In genomic region chr11:98731134-98731533, GRCm38 (mm10) we compare ENCODE assay signal across 11 mouse cellular contexts. TPM values are rescaled to one million over a fixed set of nuclear protein-coding genes. Genes with fewer than 3 reads are reported as not detected.
A peak's percentile ranks its signal among the peaks of the same experiment; 100 is the strongest.
DNase-seq lines count a peak whose midpoint lies in the region; TF ChIP-seq lines count a peak whose summit lies in the region.
"Had no signal": no experiment of that assay in that cellular context is flagged by ENCODE, and none has a peak within 500 bp of the region (broad histone marks: within the 10 kb centered on the region; RNA-seq: fewer than 3 reads in every experiment).

No protein-coding gene starts in this region.

- no peak overlapping the region for H3K4me3 ChIP-seq in layer of hippocampus, adult 2 months
- no peak overlapping the region for H3K4me3 ChIP-seq in small intestine, adult 2 months (ENCODE audit: low read depth, low read length)
- H3K4me3 ChIP-seq in limb, embryonic 10.5 days = no peak overlapping the region

- 62% methylated on average over 5 of the region's 5 CpGs for WGBS in small intestine, adult 2 months
- 68% methylated on average over 5 of the region's 5 CpGs for WGBS in limb, embryonic 10.5 days

- H3K36me3 ChIP-seq in small intestine, adult 2 months (ENCODE audit: control insufficient read depth, insufficient read depth, low read length) = no peaks in the 10 kb centered on the region; the same call in 1 of the 2 replicates
- peaks cover 18% of the 10 kb centered on the region for H3K36me3 ChIP-seq in limb, embryonic 10.5 days

- no peaks in the 10 kb centered on the region for H3K27me3 ChIP-seq in small intestine, adult 2 months (ENCODE audit: control insufficient read depth, insufficient read depth, low read length)
- H3K27me3 ChIP-seq in limb, embryonic 10.5 days (ENCODE audit: low read depth, poor library complexity, severe bottlenecking) = no peaks in the 10 kb centered on the region

- peaks cover 3% of the 10 kb centered on the region; the same call in 1 of the 2 replicates for H3K4me1 ChIP-seq in small intestine, adult 2 months (ENCODE audit: control insufficient read depth, insufficient read depth, insufficient read length, low read length)
- peaks cover 6% of the 10 kb centered on the region for H3K4me1 ChIP-seq in limb, embryonic 10.5 days

- H3K27ac ChIP-seq in layer of hippocampus, adult 2 months = peak overlapping the region; percentile 90
- H3K27ac ChIP-seq in small intestine, adult 2 months (ENCODE audit: insufficient read depth, low read depth, low read length) = 0 out of 2 replicates have a peak overlapping the region, but pooled peaks have one; percentile 8
- H3K27ac ChIP-seq in limb, embryonic 10.5 days = no peak overlapping the region
- H3K27ac ChIP-seq: macrophage had no signal

- no peak for TF ChIP-seq CTCF in layer of hippocampus, adult 2 months (conservative IDR thresholded peaks at IDR 0.05)
- TF ChIP-seq CTCF in small intestine, adult 2 months (IDR thresholded peaks at IDR 0.05; ENCODE audit: extremely low read depth, insufficient read length, insufficient replicate concordance, low read depth, low read length) = no peak

- no peak for TF ChIP-seq POLR2A in small intestine, adult 2 months (IDR thresholded peaks at IDR 0.05; ENCODE audit: low read depth, low read length)

- H3K9me3 ChIP-seq in limb, embryonic 10.5 days (replicated peaks) = peaks cover 4% of the 10 kb centered on the region; the same call in 1 of the 2 replicates

- peak; percentile 65 for DNase-seq in cerebellum, adult 11-12 months
- no peak for DNase-seq in cerebellum, adult 8-10 months
- DNase-seq in lung, postnatal 10 days = peak; percentile 71
- no peak for DNase-seq in lung, postnatal 25 days (ENCODE audit: low spot score)
- DNase-seq in layer of hippocampus, adult 2 months (ENCODE audit: low spot score in 2 of 2) = peak; percentile 76 to 90
- no peak for DNase-seq in limb, embryonic 10.5 days (ENCODE audit: low spot score)
- DNase-seq in thymus, postnatal 25 days = no peak

RNA-seq across cellular contexts. Expression of gene Med24, which starts 1.9 kb away (rescaled TPM):
- 100 to 1,000 TPM; 146 to 148 TPM for total RNA-seq in layer of hippocampus, adult 2 months (2021)
- 23.8 and 49.5 TPM in 2 replicates for polyA plus RNA-seq in small intestine, adult 2 months (2012; rRNA removed)
- 77.3 and 82.6 TPM in 2 replicates for polyA plus RNA-seq in limb, embryonic 10.5 days (2016; fragmentation: Nextera tagmentation; extraction: Ambion mirVana)

RNA-seq across cellular contexts. Expression of gene Thra, which starts 9.3 kb away (rescaled TPM):
- total RNA-seq in layer of hippocampus, adult 2 months (2021) = 1,000 to 10,000 TPM in 1 of 2 experiments, 100 to 1,000 TPM in 1; 996 to 1,082 TPM
- polyA plus RNA-seq in small intestine, adult 2 months (2012; rRNA removed) = 46.5 and 128 TPM in 2 replicates
- polyA plus RNA-seq in limb, embryonic 10.5 days (2016; fragmentation: Nextera tagmentation; extraction: Ambion mirVana) = 6.3 and 11.6 TPM in 2 replicates

RNA-seq across cellular contexts. Expression of gene Csf3, which starts 30.1 kb away (rescaled TPM):
- total RNA-seq in layer of hippocampus, adult 2 months (2021) = not detected
- 0.10 TPM in 1 of 2 replicates, not detected in the other for polyA plus RNA-seq in small intestine, adult 2 months (2012; rRNA removed)
- not detected in 2 replicates for polyA plus RNA-seq in limb, embryonic 10.5 days (2016; fragmentation: Nextera tagmentation; extraction: Ambion mirVana)
- total RNA-seq: heart, postnatal 10 days had no signal
- polyA plus RNA-seq: C2C12, macrophage had no signal

RNA-seq across cellular contexts. Expression of gene Nr1d1, which starts 44.0 kb away (rescaled TPM):
- 10 to 100 TPM; 93.2 to 94.0 TPM for total RNA-seq in layer of hippocampus, adult 2 months (2021)
- 59.8 and 206 TPM in 2 replicates for polyA plus RNA-seq in small intestine, adult 2 months (2012; rRNA removed)
- 1.2 and 1.5 TPM in 2 replicates for polyA plus RNA-seq in limb, embryonic 10.5 days (2016; fragmentation: Nextera tagmentation; extraction: Ambion mirVana)

RNA-seq across cellular contexts. Expression of gene Psmd3, which starts 48.8 kb away (rescaled TPM):
- total RNA-seq in layer of hippocampus, adult 2 months (2021) = 100 to 1,000 TPM; 123 to 125 TPM
- 86.4 and 139 TPM in 2 replicates for polyA plus RNA-seq in small intestine, adult 2 months (2012; rRNA removed)
- 284 and 303 TPM in 2 replicates for polyA plus RNA-seq in limb, embryonic 10.5 days (2016; fragmentation: Nextera tagmentation; extraction: Ambion mirVana)

Comparison
In these comparisons a context has a peak if more than half of its experiments do, and no peak if none do; other contexts are left out.
1. DNase-seq: peak in cerebellum, adult 11-12 months (single experiment), lung, postnatal 10 days (single experiment) and layer of hippocampus, adult 2 months (2 of 2); none in cerebellum, adult 8-10 months (single experiment), lung, postnatal 25 days (single experiment), limb, embryonic 10.5 days (single experiment) and thymus, postnatal 25 days (single experiment).